Mouse (Mus musculus): ENCODE data around the gene Slc25a15. TPM values are rescaled to one million over a fixed set of nuclear protein-coding genes. Genes with fewer than 3 reads are reported as not detected.

The Slc25a15 gene
- total RNA-seq, 2 experiments from 2014 or later = 15.3 to 15.9 TPM

- no peak for ATAC-seq (replicated peaks; ENCODE audit: low FRiP score, low TSS enrichment, poor library complexity, severe bottlenecking)
Measured at GRCm38 (mm10) chr8:22359359-22359758, 39.0 kb downstream of the Slc25a15 start.

- ATAC-seq (replicated peaks; ENCODE audit: low FRiP score, low TSS enrichment, poor library complexity, severe bottlenecking) = no peak
Measured at GRCm38 (mm10) chr8:22335426-22335825, 63.0 kb downstream of the Slc25a15 start.

Other genes starting within 250 kb of the Slc25a15 start
- 0.25 and 1.9 TPM in 2 replicates for gene Nek3, start 232.2 kb downstream of the Slc25a15 start, total RNA-seq (2014; fragmentation: Nextera tagmentation)
- 2.0 and 5.9 TPM in 2 replicates for gene Nek3, start 232.2 kb downstream of the Slc25a15 start, total RNA-seq (2017)
- gene Ckap2, start 212.8 kb downstream of the Slc25a15 start, total RNA-seq (2014; fragmentation: Nextera tagmentation) = 31.5 and 49.4 TPM in 2 replicates
- gene Ckap2, start 212.8 kb downstream of the Slc25a15 start, total RNA-seq (2017) = 48.3 and 50.1 TPM in 2 replicates
- 30.9 and 31.8 TPM in 2 replicates for gene Vps36, start 205.8 kb downstream of the Slc25a15 start, total RNA-seq (2014; fragmentation: Nextera tagmentation)
- gene Vps36, start 205.8 kb downstream of the Slc25a15 start, total RNA-seq (2017) = 30.4 and 38.4 TPM in 2 replicates
- 0.52 TPM in 1 of 2 replicates, not detected in the other for gene Thsd1, start 171.3 kb downstream of the Slc25a15 start, total RNA-seq (2014; fragmentation: Nextera tagmentation)
- 0.80 and 1.2 TPM in 2 replicates for gene Thsd1, start 171.3 kb downstream of the Slc25a15 start, total RNA-seq (2017)
- gene Tpte, start 115.2 kb downstream of the Slc25a15 start, total RNA-seq (2014; fragmentation: Nextera tagmentation) = not detected in 2 replicates
- gene Tpte, start 115.2 kb downstream of the Slc25a15 start, total RNA-seq (2017) = not detected in 2 replicates
- 18.2 and 25.7 TPM in 2 replicates for gene Mrps31, start 12.8 kb upstream of the Slc25a15 start, total RNA-seq (2014; fragmentation: Nextera tagmentation)
- 39.8 and 43.1 TPM in 2 replicates for gene Mrps31, start 12.8 kb upstream of the Slc25a15 start, total RNA-seq (2017)